Mouse (Mus musculus): ENCODE results near the gene Arfip2.

DNA sequence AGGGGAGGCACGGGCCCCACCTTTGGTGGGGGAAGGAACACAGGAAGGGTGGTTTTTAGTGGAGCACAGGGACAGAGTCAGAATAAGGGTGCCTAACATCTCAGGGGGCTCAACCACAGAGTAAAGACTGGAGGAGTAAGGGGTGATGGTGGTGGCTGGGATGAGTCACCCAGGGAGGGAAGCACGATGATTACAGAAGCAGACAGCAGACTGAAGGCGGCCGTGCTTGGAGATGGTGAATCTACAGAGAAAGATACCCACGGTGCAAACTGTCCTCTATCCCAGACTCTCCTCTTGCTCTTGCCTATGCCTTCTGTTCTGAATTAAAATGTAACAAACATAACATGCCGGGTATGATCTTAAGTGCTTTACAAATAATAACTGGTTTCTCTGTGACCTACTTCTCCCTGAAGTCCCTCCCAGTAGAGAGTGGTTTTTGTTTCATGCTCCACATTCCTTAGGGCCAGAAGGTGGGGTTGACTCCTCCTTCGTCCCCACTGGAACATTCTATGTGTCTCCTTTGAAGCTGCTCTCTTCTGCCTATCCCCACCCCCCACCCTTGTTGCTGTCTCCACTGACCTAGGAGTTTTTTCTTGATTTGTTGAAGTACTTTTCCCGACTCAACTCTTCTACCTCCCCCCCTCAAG is 18.4 kb downstream of the Arfip2 start:
- TF ChIP-seq POLR2A (IDR thresholded peaks at IDR 0.05; ENCODE audit: borderline replicate concordance, control insufficient read depth, low read depth, low read length): no peak
- TF ChIP-seq CTCF (IDR thresholded peaks at IDR 0.05; ENCODE audit: control insufficient read depth, insufficient read depth, low read length): no peak
